Mouse (Mus musculus) embryo, embryonic 10 days (tissue): ENCODE measurements around the gene Ptprk.

ENCODE experiments used
- DNase-seq: peaks from one replicate; pipeline ENCODE4 v3.0.0-alpha.2; 2015; ENCODE audit warnings: low spot score

The Ptprk gene

DNA sequence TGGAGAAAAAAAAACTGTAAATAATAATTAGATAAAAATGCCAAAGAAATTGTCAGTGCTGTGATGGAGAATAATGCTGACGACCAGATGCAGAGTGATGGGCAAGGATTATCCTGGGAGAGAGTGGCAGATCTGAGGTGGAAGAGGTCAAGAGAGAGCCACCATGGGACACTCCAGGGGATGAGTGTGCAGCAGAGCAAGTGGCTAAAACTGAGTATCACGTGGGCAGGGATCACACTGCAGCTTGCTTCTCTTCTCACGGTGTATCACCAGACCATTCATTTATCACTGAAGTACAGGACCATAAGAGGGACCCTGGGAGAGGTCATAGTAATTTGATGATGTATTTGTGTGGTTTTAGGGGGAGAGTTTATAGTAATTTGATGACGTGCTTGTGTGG lies 340.2 kb downstream of the Ptprk start:
- no peak for DNase-seq

- DNase-seq, result no peak
These were observed 348.0 kb downstream of the Ptprk start for GRCm38 (mm10) chr10:28422622-28423021.

DNA sequence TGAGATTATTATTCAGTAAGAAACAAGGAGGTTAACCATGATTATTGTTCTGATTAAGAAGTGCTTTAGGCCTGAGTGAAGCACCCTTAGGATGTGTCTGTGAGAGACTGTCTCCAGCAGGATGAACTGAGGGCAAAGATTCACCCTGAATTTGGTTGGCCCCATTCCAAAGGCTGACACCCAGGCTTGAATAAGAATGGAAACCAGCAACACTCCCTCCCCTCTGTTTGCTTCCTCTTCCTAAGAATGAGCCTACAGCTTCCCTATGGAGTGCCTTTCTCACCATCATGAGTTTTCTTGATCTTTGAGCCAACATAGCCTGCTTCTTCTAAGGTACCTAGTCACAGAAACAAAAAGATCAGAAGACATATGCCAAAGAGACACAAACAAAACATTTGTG lies 350.8 kb downstream of the Ptprk start:
- no peak for DNase-seq

DNA sequence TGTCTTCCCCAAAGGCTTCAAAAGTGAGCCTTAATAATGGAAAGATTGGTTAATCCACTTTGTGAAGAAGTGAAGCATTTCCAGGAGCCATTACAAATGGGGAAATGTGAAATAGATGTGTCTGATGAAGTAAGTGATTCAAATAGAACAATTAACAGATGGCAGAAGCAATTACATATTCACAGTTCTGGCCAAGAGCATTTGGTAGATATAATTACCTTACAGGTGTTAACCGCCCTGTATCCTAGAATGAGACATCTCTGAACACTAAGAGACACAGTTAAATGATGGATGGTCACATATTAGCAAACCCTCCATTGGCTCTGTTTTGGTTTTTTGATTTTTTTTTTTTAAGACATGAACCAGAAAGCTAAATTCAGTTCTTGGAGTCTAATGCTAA lies 361.5 kb downstream of the Ptprk start:
- no peak for DNase-seq

DNA sequence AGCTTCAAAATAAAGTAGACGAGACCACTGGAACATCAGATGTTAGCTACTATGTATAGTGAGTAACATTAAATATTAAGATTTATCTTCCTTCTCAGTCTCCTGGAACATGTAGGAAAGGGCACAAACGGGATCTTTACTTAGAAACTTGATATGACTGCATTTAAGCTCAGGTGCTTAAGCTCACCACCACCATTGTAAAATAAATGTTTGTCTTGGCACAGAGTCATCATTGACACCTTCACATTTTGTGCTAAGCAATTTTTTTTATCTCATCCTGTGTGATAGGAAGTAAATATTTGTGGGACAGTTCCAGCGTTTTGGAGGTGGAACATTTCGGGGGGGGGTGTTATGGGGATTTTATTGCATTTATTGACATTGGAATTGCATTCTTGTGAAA lies 375.2 kb downstream of the Ptprk start:
- DNase-seq, result no peak

GRCm38 (mm10) chr10:28450642-28451041 lies 376.0 kb downstream of the Ptprk start:
- no peak for DNase-seq

GRCm38 (mm10) chr10:28458027-28458426 lies 383.4 kb downstream of the Ptprk start:
- no peak for DNase-seq

DNA sequence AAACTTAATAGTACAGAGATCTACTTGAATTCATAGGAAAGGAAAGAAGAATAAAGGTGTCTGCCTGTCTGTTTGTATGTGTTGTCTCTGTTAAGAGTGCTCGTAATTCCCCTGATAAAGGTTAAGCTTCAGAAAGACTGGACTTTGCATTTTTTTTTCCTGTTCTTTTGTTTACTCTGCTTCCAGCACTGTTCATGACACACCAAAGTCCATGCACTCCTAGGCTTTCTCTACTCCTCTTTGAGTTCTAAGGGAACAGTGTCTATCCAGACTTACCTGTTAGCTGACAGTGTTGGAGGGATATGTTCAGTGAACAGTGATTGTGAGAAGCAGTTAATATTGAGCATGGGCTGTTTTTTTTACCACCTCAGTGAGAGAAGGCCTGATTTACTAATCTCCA lies 385.3 kb downstream of the Ptprk start:
- DNase-seq, result no peak

- no peak for DNase-seq
These were observed 389.1 kb downstream of the Ptprk start for GRCm38 (mm10) chr10:28463706-28464105.

DNA sequence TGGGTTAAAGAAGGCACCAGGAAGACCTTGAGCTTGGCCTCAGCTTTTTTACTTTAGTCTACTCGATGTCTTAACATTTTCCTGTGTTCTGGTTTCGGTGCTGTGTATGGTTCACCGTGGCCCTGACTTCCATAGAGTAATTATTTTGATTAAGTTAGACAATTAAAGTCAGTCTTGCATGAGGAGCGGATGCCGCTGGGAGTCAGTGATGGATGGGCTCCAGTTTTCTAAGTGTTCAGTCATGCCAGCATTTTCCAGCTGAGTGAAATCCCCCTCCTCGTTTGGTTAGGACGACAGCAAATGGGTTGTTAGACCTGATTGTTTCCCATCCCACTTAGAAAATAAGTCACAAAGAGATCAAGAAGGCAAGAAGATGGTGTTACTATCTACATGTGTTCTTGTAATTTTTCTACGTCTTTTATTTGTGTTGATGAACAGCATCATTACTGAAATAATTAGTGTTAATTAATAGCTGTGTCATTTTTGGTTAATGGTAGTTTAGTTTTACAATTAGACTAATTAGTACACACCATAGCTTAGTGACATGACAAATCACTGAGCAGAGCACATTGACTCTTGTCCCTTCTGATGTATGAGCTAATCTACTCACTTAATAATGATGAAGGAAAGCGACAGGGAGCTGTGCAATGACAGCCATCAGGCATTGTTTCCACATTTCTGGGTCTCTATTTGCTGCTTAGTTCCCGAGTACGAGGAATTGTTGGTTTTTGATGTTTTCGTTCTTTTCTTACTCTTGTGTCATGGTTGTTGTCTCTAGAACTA lies 390.3 kb downstream of the Ptprk start:
- no peak for DNase-seq

GRCm38 (mm10) chr10:28485574-28485973 lies 411.0 kb downstream of the Ptprk start:
- peak; percentile 52 for DNase-seq

DNA sequence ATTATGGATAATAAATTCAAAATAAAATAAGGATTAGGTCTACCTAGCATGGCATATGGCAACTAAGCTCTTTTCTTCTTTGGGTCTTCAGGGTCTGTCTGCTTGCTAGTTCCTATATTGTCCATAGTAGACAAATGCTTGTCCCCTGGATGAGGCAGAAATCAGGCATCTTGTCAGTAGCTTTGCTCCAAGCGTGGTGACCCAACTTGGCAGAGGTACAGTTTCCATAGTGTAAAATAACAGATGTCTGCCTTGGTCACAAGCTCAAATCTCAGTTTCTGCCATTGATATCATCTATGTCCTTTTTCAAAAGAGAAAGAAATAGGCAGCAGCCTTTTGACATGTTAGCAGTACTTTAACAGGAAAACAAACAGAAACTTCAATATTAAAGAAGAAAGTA lies 416.4 kb downstream of the Ptprk start:
- no peak for DNase-seq

- DNase-seq, result peak; percentile 62
These were observed 417.6 kb downstream of the Ptprk start for GRCm38 (mm10) chr10:28492206-28492605.

DNA sequence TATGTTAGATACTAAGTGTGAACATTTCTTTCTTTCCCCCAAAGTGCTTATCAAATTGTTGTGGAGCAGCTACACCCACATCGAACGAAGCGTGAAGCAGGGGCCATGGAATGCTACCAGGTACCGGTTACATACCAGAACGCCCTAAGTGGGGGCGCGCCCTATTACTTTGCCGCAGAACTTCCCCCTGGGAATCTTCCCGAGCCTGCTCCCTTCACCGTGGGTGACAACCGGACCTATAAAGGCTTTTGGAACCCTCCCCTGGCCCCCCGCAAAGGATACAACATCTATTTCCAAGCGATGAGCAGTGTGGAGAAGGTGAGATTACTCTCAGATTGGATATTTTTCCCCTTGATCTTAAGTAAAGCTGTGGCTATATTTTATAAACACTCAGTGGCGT lies 418.2 kb downstream of the Ptprk start:
- peak; percentile 6 for DNase-seq

GRCm38 (mm10) chr10:28493271-28493861 lies 418.7 kb downstream of the Ptprk start:
- peak; percentile 70 for DNase-seq

GRCm38 (mm10) chr10:28497791-28498190 lies 423.2 kb downstream of the Ptprk start:
- no peak for DNase-seq

- DNase-seq, result no peak
These were observed 423.9 kb downstream of the Ptprk start for GRCm38 (mm10) chr10:28498504-28498903.

DNA sequence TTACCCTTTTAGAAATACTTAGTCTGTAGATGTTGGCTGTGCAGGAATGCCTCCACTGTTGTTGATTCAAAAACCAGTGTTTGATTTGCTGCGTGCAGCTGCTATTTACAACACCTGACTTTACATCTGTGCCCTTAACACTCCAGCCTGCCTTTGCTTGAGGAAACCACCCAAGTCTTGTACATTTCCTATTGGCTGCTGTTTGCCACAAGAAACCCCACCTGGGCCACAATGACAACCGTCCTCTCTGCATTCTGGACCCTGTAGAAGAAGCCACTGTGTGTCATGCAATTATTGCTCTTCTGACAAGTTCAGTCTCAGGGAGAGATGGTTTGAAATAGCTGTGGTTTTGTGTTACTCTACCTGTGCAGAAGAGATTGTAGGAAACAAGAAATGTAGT lies 439.0 kb downstream of the Ptprk start:
- DNase-seq, result no peak

DNA sequence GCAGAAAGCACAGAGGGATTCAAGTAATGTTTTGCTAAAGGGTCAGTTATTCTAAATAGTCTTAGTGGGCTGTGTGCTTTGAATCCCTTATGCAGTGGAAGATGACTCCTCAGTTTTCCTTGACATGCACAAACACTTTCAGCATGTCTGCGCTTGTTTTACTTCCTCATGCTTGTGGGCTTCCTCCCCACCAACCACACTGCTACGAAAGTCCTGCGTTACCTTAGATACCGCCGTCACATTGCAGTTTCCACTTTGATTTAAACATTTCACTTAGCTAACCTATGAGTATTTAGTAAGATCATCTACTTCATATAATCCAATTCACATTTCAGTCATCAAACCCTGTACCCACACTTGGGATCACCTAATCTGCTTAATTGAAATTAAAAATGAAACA lies 441.5 kb downstream of the Ptprk start:
- DNase-seq, result no peak

DNA sequence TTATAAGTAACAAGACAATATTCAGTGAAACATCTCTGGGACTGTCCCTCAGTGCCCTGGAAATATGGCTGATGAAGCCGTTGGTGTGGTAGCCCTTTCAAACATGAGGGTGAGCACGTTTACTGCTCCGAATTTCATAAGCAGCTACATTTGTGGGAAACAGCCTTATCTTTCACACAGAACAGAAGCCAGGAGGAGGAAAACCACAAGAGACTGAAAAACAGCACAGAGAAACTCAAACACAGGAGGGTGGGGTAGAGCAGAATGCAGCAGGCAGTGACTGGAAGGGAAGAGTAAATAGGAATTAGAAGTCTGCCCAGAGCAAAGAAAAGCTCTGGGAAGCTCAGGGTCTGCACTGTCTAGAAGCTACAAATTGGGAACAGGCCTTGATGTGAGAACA lies 443.7 kb downstream of the Ptprk start:
- DNase-seq, result no peak

DNA sequence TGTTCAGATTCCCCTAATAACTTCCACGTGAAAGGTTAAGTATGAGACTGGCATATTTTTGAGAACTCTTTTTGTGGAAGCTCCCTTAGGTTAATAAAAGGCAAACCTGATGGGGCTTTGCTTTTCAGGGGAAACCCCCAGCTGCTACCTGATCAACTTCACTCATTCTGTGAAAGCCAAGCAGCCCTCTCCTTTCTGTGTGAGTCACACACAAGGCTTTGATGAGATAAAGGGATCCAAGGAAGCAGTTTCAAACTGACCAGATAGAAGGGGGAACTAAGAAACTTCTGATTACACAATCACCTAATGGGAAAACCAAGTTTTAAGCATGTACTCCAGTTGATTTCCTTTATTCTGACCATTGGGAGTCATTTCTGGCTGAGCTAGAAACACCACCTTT lies 445.2 kb downstream of the Ptprk start:
- no peak for DNase-seq

- DNase-seq, result no peak
These were observed 449.5 kb downstream of the Ptprk start for GRCm38 (mm10) chr10:28523992-28524735.

GRCm38 (mm10) chr10:28540595-28540994 lies 466.0 kb downstream of the Ptprk start:
- no peak for DNase-seq
